Mouse (Mus musculus) left cerebral cortex, postnatal 14 days (tissue): ENCODE measurements around the gene Pawr. TPM values are rescaled to one million over a fixed set of nuclear protein-coding genes. Genes with fewer than 3 reads are reported as not detected.

ENCODE experiments used
- DNase-seq, 2 experiments: peaks; one replicate each; pipeline ENCODE4 v3.0.0; 2021 to 2022; ENCODE audit warnings: low spot score in 2 of 2, mixed read lengths in 1 of 2
- intact Hi-C: fragments of 180-260 bp; cut with DNase I; formaldehyde crosslinking; loops from one replicate; pipeline ENCODE4 v1.15.1; 2025
- total RNA-seq, 2 experiments: library from RNA; stranded (reverse); gene quantifications; 2 replicates each; pipeline ENCODE4 v1.2.3; 2021

Pawr gene
- total RNA-seq, 2 experiments from 2014 or later = 2.6 to 3.2 TPM

DNA sequence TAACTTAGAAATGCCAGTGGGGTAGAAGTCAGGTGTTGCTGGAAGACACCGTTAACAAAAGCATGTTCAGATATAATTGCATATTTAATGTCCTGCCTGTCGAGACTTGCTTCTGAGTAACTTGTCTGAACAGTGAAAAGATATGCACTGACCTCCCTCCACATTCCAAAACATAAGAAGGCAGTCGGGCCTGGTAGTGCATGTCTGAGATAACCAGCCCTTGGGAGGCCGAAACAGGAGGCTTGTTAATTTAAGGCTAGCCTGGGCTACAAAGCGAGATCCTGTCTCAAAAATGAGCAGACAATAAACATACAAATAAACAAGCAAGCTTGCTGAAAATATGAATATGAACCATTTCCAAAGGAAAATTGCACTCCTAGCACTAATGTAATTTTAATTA is 46.6 kb downstream of the Pawr start:
- no peak for DNase-seq
- intact Hi-C loops = no loop called here

DNA sequence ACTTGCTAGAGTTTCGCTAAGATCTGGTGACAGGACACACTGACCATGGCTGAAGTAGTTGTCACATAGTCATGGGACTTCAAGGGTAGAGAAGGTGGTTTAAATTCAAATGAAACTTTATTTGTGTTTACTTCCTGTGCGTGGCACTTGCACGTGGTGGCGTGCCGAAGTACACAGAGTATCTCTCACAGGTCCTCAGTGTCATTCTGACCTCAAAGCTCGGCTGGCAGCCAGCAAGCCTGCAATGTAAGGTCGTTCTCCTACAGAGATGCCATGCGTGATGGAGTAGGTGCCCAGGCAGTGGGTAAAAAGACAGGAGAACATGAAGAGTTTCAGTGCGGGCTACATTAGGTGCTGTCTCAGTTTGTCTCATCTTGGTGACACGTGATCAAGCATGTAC is 48.8 kb downstream of the Pawr start:
- intact Hi-C loops = no loop called here
- DNase-seq = no peak

GRCm38 (mm10) chr10:108384153-108384769 is 52.3 kb downstream of the Pawr start:
- intact Hi-C loops = no loop called here
- no peak for DNase-seq

DNA sequence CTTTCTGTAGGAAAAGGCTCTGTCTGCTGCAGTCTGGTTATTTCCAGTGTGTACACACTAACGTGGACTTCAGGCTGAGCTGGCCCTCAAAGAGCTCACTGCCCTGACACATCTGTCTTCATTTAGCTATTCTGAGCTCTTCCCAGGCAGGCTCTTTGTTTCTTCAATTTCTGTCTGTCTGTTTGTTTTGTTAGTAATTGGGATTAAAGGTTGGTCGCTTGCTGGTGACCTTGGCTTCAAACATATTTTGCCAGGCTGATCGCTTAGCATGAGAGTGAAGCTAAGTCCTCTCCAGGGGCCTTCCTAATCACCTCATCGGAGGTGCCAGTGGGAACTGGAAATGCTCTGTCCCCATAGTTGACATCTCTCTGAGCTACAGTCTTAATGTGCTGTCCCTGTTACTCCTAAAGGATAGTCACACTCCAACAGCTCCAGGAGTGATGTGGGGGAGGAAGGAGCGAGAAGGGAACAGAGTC is 53.6 kb downstream of the Pawr start:
- intact Hi-C loops = no loop called here
- no peak for DNase-seq

- no peak for DNase-seq
- intact Hi-C loops = no loop called here
Measured at GRCm38 (mm10) chr10:108388410-108388915, 56.5 kb downstream of the Pawr start.

DNA sequence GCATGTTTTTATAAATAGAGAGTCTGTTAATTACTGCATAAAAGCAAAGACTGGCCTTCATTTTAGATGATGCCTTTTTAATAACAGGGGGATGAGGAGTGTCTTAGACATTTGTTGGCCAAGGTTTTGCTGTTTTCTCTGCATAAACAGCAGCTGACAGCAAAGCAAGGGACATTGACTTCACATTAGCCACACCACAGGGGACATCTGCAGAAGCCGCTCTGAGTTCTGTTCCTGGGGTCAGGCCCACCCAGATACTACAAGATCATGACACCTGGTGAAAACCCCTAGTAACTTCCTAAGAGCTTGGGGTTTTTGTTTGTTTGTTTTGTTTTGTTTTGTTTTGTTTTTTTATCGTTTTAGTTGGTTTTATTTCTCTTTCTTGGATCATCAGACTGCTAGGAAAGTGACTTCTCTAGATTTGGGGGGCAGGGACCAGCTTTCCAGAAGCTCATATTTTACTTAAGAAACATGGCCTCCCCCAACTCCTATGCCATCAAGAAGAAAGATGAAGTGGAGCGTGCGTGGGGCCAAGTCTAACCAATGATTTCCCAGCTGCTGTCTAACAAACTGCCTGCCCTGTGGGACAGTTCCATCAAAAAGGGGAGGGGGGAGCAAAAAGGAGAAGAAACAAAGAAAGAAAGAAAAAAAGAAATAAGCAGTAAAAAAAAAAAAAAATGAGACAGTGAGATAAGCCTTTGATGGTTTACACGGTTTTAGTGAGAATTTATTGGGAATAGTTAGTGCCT is 57.4 kb downstream of the Pawr start:
- no peak for DNase-seq
- intact Hi-C loops = no loop called here

GRCm38 (mm10) chr10:108389927-108390287 is 58.0 kb downstream of the Pawr start:
- DNase-seq = no peak
- intact Hi-C loops = no loop called here

- no peak for DNase-seq
- intact Hi-C loops = no loop called here
Measured at GRCm38 (mm10) chr10:108391370-108391902, 59.5 kb downstream of the Pawr start.

DNA sequence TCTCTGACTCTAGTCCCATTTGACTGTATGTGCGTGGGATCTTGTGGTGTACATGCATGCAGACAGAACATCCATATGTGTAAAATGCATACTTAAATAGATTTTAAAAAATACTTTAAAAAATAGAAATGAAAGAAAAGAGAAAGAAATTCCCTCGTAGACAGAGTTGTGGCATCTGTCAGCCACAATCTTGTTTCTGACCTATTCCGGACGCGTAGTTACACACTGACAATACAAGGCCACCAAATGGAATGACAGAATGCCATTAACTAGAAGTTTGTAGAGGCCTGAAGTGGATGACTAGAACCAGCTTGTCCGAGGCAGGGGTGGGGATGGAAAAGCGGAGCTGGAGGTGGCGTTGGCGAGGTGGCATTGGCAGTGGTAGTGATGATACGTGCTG is 60.2 kb downstream of the Pawr start:
- DNase-seq = no peak
- intact Hi-C loops = no loop called here

- intact Hi-C loops = no loop called here
- DNase-seq = no peak
Measured at GRCm38 (mm10) chr10:108394306-108394705, 62.4 kb downstream of the Pawr start.

- intact Hi-C loops = no loop called here
- no peak for DNase-seq
Measured at GRCm38 (mm10) chr10:108395229-108395628, 63.3 kb downstream of the Pawr start.

GRCm38 (mm10) chr10:108395647-108396046 is 63.7 kb downstream of the Pawr start:
- intact Hi-C loops = no loop called here
- DNase-seq = no peak

- intact Hi-C loops = no loop called here
- no peak for DNase-seq
Measured at GRCm38 (mm10) chr10:108402751-108403150, 70.8 kb downstream of the Pawr start.

DNA sequence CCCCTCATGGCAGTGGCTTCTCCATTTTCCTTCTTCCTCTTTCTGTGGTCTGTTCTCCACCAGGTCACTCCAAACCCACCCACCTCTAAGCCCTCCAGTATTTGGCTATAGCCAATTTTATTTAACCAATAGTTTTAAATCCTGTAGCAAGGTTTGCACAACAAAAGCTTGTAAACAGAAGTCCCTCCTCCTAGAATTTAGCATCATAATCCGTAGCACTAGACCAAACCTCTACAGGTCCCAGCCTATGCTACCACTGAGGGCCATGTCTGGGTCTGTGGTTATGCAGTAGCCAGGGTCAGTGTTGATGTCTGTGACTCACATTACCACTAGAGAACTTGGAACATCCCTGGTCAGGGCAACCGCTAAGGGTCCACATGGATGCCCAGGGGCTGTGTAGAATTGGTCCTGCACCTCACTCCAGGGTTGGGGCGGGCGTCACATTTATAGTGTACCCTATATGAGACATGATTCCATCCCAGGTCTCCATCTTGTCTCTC is 71.5 kb downstream of the Pawr start:
- no peak for DNase-seq
- intact Hi-C loops = no loop called here

GRCm38 (mm10) chr10:108404087-108404486 is 72.2 kb downstream of the Pawr start:
- no peak for DNase-seq
- intact Hi-C loops = no loop called here

DNA sequence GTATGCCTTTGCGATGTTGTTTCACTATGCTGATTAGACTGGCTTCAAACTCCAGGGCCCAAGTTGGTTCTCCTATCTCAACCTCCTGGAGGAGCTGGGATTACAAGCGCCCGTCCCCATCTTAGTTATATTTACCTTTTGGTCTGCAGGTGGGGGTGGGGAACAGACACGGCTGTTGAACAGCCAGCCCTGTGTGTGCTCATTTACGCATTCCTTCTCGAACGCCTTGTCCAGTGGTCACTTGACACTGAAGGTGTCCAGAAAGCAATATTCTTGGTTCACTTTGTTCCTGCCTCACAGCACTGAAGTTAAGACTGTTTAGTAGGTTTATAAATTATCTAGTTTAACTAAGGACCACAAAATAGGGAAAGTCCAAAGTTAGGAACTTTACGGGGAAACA is 73.2 kb downstream of the Pawr start:
- intact Hi-C loops = no loop called here
- DNase-seq = no peak

- no peak for DNase-seq
- intact Hi-C loops = no loop called here
Measured at GRCm38 (mm10) chr10:108405931-108406330, 74.0 kb downstream of the Pawr start.

DNA sequence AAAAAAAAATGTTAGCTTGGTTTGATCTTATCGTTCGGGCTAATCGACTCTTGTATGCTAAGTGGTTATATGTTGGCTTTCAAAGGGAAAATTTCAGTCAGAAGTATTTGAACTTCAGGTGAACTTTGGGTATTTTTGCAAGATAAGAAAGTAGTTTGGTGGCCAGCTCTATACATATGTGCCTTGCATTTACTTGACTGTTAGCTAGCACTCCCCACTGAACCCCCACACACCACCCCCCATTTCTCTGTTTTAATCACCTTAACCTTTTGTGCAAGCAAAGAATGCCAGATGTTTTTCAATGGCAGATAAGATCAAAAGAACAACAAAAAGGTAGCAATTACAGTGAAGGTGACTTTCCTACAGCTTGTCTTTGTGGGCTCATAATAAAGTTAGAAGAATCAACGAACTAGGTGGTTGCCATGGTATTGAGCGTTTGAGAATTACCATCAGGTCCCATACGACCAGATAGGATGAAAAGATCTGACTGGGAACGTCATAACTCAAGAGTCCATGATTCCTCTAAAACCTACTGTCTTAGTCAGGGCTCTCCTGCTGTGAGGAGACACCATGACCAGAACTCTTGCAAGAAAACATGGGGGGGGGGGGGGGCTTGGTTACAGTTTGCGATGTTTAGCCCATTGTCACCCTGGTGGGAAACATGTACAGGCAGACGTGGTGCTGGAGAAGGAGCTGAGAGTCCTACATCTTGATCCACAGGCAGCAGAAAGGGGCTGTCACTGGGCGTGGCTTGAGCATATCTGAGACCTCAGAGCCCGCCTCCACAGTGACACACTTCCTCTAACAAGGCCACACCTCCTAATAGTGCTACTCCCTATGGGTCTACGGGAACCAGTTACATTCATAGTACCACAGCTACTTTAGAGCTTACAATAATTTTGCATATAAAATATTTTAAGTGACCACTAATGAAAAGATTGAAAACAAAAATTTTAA is 75.2 kb downstream of the Pawr start:
- no peak for DNase-seq
- intact Hi-C loops = no loop called here

DNA sequence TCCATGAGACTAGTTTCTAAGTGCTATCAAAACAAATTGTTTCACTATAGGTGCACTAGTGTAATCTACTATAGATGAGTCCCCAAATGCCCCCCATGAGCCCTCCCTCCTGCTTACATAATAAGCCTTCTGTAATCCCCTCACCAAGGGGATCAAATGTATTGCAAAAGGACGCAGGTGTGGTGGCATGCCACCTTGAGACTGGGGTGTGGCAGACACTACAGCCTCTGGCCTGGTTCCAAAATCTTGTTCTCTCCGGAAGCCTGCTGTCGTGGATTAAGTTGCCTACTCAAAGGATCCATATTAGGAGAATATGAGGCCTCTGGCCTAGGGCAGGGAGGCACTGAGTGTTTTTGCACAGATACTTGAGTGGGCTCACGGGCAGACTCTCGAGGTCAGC is 76.1 kb downstream of the Pawr start:
- intact Hi-C loops = no loop called here
- DNase-seq = no peak

DNA sequence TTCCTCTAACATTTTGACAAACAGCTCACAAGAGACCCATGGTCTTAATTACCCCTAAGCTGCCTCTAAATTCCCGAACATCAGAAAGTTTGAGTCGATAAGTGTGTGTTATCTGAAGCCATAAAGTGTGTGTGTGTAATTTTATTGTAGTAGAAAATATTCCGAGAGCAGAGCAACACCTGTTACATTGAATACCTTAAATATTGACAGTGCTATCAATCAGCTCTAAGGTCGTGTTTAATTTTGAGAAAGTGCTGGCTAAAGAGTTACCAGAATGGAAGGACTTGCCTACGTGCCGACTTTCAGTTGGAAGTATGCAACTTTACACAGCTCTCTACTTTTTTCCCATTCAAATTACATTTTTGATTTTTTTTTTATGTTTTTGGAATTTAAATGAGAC is 76.5 kb downstream of the Pawr start:
- intact Hi-C loops = no loop called here
- DNase-seq = no peak
